Mouse (Mus musculus) G1E (cell line): Measurements from ENCODE around the gene Paqr5.

ENCODE experiments used
- CTCF ChIP-seq: IDR thresholded peaks from 2 replicates; pipeline ENCODE4 v1.5.1; 2012; ENCODE audit warnings: low read depth, low read length, inconsistent platforms, mixed read lengths
- GATA1 ChIP-seq: IDR thresholded peaks from 2 replicates; pipeline ENCODE4 v1.6.1; 2012; ENCODE audit warnings: borderline replicate concordance, low read length, inconsistent platforms, mixed read lengths
- POLR2AphosphoS5 ChIP-seq: IDR thresholded peaks from 2 replicates; pipeline ENCODE4 v1.6.1; 2012; ENCODE audit warnings: low read depth, low read length, inconsistent platforms; ENCODE audit not compliant: insufficient replicate concordance
- TAL1 ChIP-seq: conservative IDR thresholded peaks from 2 replicates; pipeline ENCODE4 v1.6.1; 2012; ENCODE audit warnings: low read depth, low read length, inconsistent platforms, mixed read lengths

- TF ChIP-seq CTCF (no peak), TAL1 (no peak), GATA1 (no peak), POLR2AphosphoS5 (no peak)
These were observed 54.6 kb downstream of the Paqr5 start for GRCm38 (mm10) chr9:61972031-61972430.
